Mouse (Mus musculus) common myeloid progenitor, adult 5-6 weeks (primary cell): Measurements from ENCODE around the gene Grrp1. TPM values are rescaled to one million over a fixed set of nuclear protein-coding genes. Genes with fewer than 3 reads are reported as not detected.

Experiments used
- ATAC-seq: replicated peaks from 2 replicates; pipeline ENCODE4 v1.8.0; 2016; ENCODE audit warnings: low read depth, mild to moderate bottlenecking, moderate TSS enrichment, inconsistent platforms; ENCODE audit not compliant: poor library complexity, severe bottlenecking
- total RNA-seq: library from RNA; stranded (forward); fragments of 200-1000, 187-1606 nt; gene quantifications from 2 replicates; pipeline ENCODE4 v1.2.3, GENCODE M21; 2017

Gene Grrp1
- total RNA-seq, 1 experiment from 2014 or later, result not detected

DNA sequence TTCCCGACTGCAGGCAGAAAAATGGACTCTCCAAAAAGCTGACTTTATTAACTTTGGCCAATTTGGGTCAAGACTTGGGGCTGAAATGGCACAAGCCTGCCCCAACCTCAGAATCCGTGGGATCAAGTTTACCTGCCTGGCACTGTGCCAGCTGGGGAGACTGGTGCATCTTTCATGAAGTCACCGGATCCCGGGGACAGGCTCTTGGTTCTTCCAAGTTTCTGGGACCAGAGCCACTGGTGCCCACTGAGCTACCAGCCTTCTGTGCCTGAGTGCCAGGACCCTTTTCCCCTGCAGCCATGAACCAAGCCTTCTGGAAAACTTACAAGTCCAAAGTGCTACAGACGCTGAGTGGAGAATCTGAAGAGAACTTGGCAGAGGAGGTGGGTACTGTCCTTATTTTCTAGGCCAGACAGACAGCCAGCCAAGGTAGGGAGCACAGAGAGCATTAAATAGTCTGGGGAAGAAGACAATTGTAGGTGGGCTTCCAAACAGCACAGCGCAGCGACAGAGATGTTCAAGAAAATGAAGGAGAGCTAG is 7.1 kb downstream of the Grrp1 start, which contains the start of gene Gm30191:
Gene Gm30191 (plus strand): TSS at position 217 of the 540 bp plus-strand sequence.
- no peak for ATAC-seq

DNA sequence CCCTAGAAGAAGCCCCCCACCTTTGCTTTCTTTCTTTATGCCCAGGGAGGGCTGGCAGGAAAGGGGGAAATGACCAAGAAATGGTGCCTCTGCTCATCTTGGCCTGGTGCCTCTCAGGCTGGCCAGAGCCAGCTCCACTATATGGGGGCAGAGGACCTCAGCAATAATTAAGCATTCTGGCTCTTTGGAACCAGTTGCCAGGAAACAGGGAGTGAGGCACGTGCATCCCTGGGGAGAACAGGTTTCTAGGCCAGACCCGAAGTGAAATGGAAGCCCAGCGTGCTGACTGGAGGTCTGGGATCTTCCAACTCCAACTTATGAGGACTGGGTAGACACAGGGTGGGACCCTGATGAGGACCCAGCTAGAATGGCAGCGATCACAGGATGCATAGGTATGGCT is 7.7 kb downstream of the Grrp1 start:
- no peak for ATAC-seq

DNA sequence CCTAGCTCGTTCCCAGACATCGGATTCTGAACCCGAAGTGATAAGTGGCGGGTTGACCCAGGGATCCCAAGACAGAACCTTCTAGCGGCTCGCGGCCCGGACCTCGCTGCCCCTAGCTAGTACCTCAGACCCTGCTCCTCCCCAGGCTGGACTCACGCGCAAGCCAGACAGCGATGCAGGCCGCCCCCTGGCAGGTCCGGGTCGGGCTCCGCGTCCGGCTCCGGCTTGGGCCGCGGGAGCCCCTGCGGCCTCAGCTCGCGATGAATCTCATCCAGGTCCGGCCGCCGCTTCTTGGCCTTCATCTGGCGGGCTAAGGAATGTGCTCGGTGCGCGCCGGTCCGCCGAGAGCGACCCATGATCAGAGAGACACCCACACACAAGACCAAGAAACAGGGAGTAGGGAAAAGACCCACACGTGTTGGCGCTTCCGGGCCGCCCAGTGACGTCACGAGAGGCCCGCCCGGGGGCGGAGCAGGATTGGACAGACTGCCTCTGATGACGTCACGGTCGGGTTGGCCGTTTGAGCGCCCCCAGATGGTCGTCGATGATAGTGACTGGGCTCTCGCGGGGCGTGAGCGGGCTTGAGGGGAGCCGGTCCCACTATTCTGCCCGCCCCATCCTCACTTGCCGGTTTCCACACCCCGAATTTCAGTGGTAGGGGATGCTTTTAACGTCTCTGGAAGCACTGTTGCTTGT is 8.6 kb downstream of the Grrp1 start, which contains the start of gene Zfp593:
Gene Zfp593 (minus strand): TSS at position 445 of the 696 bp plus-strand sequence.
- ATAC-seq, result peak; percentile 86

DNA sequence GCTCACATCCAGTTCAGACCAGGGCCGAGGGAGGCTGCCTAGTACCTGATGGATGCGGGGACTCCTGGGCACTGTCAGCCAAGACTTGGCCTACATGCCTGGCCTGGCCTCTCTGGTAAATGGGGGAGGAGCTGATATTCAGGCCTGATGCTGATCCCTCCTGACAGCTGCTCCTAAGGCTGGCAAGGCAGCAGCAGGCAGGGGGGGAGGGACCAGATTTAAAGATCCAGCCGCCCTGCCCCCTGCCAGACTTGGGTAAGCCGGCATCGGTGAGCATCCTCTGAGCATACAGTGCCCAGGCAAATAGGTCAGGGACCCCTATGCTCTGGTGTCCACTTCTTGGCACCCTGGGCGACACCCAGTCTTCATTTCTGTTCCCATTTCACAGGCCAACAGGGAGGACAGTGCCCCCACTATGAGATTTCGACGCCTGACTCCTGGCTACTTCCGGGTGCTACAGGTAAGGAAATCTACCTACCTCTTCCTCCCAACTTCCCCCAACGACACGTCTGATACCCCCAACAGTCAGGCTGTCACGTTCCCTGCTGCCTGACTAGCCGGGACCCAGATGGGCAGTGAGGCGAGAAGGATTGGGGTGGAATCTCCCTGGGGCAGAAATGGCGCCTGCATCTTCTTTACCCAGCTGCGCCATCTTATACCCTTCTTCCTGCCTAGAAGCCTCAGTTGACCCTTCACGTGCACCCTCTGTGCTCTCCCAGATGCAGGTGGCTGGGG is 10.2 kb downstream of the Grrp1 start, which contains the start of gene E130218I03Rik:
Gene E130218I03Rik (plus strand): TSS at position 147 of the 735 bp plus-strand sequence.
- no peak for ATAC-seq

DNA sequence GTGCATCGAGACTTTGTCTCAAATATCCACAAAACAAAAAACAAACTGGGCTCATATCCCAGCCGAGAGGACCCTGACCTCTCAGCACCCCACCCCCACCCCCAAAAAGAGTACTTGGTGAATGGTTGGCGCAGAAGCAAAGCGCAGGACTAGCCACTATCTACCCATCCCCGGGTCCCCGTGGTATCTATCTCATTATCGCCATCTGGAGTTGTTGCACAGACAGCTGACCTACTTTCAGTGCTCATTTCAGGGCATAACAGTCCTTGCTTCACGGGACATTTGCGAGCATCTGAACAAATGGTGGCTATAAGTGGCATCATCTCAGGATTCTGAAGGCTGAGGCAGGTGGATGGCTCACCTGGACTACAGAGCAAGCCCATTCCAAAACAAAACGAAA is 15.2 kb downstream of the Grrp1 start:
- ATAC-seq, result no peak

DNA sequence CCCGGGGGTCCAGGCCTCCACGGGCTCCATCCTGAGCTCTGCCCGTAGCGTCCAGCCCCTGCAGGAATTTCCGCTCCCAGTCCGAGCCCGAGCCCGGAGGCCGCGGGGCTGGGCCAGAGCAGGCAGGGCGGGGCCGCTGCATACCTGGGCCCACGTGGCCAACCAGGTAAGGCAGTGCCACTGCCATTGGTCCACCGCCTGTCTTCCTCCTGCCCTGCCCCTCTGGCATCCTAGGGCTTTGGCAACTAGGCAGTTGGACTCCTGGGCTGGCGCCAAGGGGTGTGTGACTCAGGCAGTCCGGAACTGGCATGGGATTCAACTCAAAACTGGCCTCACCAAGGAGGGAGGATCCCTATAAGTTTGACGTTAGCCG is 15.6 kb downstream of the Grrp1 start, which contains the start of gene Cnksr1:
Gene Cnksr1 (minus strand): TSS at position 121 of the 373 bp plus-strand sequence.
- ATAC-seq, result no peak

DNA sequence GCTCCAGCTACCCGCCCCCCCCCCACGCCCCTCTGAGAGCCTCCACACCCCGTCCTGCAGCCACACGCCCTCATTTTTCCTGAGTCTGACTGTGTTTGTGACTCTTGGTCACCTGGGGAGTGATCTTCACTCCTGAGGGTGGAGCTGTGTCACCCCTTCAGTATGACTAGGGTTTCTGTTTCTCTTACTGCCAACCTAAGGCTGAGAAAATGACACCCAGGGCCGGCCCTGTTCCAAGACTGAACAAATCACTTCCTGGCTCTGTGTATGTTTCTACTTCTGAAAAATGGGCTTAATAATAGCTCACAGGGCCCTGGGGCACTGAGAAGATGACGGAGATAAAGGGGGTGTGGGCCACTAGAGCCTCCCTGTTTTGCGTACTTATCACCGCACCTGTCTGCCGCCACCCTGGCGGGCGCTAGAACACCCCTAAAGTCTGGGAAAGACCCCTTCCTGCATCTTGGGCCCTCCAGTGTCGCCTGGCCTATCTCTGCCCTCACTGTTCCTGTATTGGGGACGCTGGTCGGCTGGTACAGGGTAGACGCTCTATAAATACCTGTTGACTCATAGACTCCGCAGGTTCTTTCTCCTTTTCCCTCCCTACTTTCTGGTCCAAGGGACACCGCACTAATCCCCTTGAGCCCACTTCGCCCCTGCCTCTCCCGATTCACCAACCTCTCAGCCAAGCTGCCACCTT is 16.2 kb downstream of the Grrp1 start:
- no peak for ATAC-seq

DNA sequence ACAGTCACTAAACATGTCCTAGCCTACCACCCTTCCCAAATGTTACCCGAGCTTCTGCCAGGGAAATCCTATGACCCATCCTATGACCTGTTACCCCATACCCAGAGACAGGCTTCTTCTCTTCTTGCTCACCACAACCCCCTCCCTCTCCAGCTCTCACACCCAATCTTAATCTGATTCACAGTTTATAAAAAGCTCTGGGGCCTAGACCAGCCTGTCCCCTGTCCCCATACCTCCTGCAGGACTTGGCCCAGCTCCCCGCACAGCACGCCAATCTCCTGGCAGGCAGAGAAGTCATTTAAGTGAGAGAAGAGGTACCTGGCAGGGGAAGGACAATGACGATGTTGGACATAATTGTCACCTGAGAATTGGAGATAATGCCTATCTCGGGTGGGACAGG is 19.0 kb downstream of the Grrp1 start:
- ATAC-seq, result no peak

DNA sequence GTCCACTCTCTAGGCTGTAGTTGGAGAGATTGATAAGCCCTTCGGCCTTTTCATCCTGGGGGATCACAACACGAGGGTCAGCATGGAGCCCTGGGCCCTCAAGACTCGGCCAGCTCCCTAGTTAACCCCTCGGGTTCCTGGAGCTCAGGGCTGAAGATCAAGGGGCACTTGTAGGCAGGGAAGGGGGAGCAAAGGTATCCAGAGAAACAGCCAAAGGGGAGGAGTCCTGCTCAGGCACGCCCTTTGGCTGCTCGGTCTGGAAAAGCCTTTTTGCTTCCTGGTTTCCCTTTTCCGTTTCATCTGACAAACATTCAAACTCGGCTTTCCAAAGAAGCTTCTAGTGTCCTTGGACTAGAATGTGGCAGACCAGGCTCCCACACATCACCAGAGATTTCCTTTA is 23.5 kb downstream of the Grrp1 start:
- ATAC-seq, result no peak

DNA sequence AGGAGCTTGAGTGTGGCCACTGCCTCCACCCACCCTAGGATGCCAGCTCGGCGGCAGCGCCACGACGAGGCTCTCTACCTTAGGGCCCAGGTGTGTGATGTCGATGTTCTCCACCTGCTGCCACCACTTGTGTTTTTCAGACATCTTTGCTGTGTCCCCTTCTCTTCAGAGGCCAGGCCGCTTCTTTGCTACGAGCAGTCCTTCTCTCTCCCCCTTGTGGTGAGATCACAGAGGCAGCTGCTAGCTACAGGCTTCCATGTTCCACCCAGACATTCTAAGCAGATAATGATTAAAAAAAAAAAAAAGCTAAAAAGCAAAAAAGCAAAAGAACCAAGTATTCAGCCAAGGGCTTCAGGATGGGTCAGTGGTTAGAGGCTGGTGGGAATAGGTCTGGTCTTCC is 26.7 kb downstream of the Grrp1 start, which contains the start of gene Catsper4:
Gene Catsper4 (minus strand): TSS at position 190 of the 400 bp plus-strand sequence.
- ATAC-seq, result no peak

DNA sequence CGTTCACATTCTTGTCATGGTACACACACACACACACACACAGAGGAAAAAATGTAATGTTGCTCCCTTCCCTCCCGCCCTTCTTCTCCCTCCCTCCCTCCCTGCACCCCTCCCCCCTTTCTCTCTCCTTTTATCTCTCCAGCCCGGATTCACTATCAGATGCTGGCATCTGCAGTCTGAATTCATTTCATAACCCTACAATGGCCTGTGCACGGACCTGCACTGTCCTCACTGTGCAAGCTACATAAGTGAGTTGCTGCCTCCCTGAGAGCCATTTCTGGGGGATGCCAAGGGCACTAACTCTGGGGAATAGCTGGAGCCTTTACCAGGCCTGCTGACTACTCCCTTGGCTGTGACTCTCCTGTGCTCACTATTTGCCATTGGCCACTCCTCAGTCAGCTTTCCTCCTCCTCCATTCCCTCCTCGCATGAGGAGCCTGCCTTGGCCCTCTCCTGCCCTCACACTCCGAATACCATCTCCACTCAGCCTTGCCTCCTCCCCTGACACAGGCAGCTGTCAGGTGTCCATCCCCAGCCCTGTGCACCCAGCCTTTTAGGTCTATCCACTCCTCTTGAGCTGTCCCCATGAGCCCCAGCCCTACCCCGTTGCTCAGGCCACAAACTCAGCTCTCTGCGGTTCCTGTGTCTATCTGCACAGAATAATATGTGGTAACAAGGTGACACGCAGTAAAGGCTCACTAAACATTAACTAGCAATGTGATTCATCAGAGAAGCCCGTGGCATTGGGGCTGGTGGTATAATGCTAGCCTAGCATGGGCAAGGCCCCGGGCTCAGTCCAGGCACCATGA is 30.9 kb downstream of the Grrp1 start:
- ATAC-seq, result no peak

DNA sequence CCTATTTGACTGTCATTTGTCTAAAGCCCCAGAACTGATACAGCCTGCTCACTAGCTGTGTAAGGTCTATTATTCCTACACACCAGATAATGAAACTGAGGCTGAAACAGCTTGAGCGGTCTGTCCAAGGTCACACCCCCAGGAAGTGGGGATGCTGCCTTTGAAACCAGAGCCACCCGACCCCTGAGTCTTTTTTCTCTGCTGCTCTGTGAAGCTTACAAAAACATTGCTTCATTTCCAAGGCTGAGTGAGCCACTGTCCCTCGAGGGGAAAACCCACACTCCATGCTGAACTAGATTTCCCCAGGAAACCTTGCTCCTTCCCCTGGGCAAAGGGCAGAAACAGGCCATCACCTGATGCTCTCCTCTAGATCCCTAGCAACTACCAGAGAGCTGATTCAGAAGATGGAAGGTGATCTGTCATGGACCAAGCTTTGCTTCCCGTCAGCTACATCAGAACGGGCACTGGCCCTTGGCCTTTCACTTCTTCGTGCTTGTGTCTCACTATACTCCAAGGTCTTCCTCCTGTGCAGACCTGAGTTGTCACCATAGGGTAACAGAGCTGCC is 47.3 kb downstream of the Grrp1 start:
- ATAC-seq, result no peak

DNA sequence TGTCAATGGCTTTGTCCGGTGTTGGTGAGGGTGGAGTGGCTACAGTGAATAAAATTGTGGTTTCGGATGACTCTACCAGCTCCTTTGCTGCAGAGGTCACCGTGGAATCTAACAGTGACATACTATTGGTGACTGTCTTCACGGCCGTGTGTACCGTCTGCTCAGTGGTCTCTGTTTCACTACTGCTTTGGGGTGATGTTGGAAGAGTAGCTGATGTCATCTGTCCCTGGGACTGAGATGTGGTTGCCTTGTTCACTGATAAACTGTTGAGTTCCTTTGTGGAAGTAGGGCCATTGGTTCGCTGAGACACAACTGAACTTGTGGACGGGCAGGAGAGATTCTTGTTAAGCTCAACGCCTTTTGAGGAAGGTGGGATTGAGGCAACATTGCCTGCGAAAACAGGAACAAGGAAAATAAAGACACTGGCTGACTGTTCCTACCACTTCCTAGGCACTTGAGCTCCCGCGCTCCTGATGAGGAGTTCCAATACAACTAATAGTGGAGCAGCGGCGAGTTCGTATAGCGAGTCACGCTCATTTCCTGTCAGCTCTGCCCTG is 50.5 kb downstream of the Grrp1 start:
- peak; percentile 50 for ATAC-seq

DNA sequence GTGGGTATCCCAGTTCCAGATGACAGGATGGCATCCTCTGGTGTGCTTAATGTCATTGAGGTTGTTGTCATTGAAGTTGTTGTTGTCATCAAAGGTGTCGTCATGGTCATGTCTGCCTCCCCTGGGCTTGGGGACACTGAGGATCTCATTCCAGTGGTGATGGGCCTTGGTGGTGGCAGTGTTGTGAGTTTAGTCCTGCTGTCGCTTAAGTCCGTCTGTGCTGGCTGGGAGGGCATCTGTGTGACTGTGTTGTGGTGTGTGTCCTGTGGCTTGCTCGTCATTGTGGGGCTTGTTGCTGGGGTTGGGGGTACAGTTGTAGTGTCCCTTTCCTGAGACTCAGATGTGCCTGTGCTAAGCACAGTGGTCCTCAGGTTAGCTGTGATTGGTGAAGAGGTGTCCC is 51.0 kb downstream of the Grrp1 start, which contains the start of gene Gm7534:
Gene Gm7534 (minus strand): TSS at position 101 of the 400 bp plus-strand sequence.
- ATAC-seq, result no peak

Other genes starting within 250 kb of the Grrp1 start
- gene Lin28a, start 235.3 kb downstream of the Grrp1 start, total RNA-seq, result 0.18 TPM in 1 of 2 replicates, not detected in the other
- not detected in 2 replicates for gene Zfp683, start 200.3 kb downstream of the Grrp1 start, total RNA-seq
- not detected in 2 replicates for gene Crybg2, start 193.3 kb downstream of the Grrp1 start, total RNA-seq
- gene Cd52, start 159.0 kb downstream of the Grrp1 start, total RNA-seq, result 215 and 234 TPM in 2 replicates
- 10.6 and 13.3 TPM in 2 replicates for gene Ubxn11, start 151.5 kb downstream of the Grrp1 start, total RNA-seq
- gene Sh3bgrl3, start 125.3 kb downstream of the Grrp1 start, total RNA-seq, result 165 and 201 TPM in 2 replicates
- gene Cep85, start 67.0 kb downstream of the Grrp1 start, total RNA-seq, result 25.2 and 51.2 TPM in 2 replicates
- not detected in 2 replicates for gene Gm7534, start 51.1 kb downstream of the Grrp1 start, total RNA-seq
- gene Catsper4, start 26.7 kb downstream of the Grrp1 start, total RNA-seq, result not detected in 2 replicates
- gene Cnksr1, start 15.7 kb downstream of the Grrp1 start, total RNA-seq, result not detected in 2 replicates
- gene E130218I03Rik, start 10.4 kb downstream of the Grrp1 start, total RNA-seq, result 1.8 TPM in 1 of 2 replicates, not detected in the other
- gene Zfp593, start 8.5 kb downstream of the Grrp1 start, total RNA-seq, result 8.6 and 13.1 TPM in 2 replicates
- not detected in 2 replicates for gene Gm30191, start 7.2 kb downstream of the Grrp1 start, total RNA-seq
- gene Pdik1l, start 33.8 kb upstream of the Grrp1 start, total RNA-seq, result 27.9 and 36.1 TPM in 2 replicates
- not detected in 2 replicates for gene Trim63, start 61.0 kb upstream of the Grrp1 start, total RNA-seq
- not detected in 2 replicates for gene Slc30a2, start 89.1 kb upstream of the Grrp1 start, total RNA-seq
- not detected in 2 replicates for gene Extl1, start 129.7 kb upstream of the Grrp1 start, total RNA-seq
- gene Pafah2, start 142.2 kb upstream of the Grrp1 start, total RNA-seq, result 16.4 and 18.4 TPM in 2 replicates
- 1,614 and 1,654 TPM in 2 replicates for gene Stmn1, start 214.2 kb upstream of the Grrp1 start, total RNA-seq
- gene Paqr7, start 242.6 kb upstream of the Grrp1 start, total RNA-seq, result 10.6 and 12.6 TPM in 2 replicates